Mouse (Mus musculus) bone marrow macrophage, adult 2 months (primary cell): Measurements from ENCODE around the gene Dpep2nb.

Experiments used
- CTCF ChIP-seq: IDR thresholded peaks from 2 replicates; pipeline ENCODE4 v1.5.1; 2012; ENCODE audit warnings: low read depth, mild to moderate bottlenecking, low read length, moderate library complexity
- POLR2A ChIP-seq: IDR thresholded peaks from 2 replicates; pipeline ENCODE4 v1.6.1; 2012; ENCODE audit warnings: mild to moderate bottlenecking, low read depth, low read length, borderline replicate concordance

DNA sequence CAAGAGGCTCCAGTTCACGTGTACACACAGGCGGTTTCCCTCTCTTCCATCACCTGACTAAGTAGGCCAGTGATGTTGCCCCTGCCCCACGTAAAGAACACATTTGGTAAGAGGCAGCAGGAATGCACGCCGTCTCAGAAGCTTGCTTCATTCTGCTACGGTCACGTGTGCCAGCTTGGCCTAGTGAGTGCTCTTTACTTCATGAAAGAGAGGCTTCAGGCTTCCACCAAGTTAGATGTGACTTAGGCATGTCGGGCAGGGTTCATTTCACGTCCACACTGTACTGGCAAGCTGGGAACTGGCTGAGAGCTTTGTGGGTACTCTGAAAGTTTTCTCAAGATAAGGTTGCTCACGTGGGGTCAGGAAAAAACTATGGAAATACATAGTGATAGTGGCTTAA, 32.9 kb upstream of the Dpep2nb start:
- TF ChIP-seq CTCF (no peak), POLR2A (no peak)
